Mouse (Mus musculus) common myeloid progenitor, adult 5-6 weeks (primary cell): ENCODE data around the gene Npl. TPM values are rescaled to one million over a fixed set of nuclear protein-coding genes. Genes with fewer than 3 reads are reported as not detected.
"Not testable (repeated sequence)": the region's sequence is repeated elsewhere in the genome, so short reads cannot be mapped to it uniquely, and the experiment has no call there.

Experiments used
- ATAC-seq: replicated peaks from 2 replicates; pipeline ENCODE4 v1.8.0; 2016; ENCODE audit warnings: low read depth, mild to moderate bottlenecking, moderate TSS enrichment, inconsistent platforms; ENCODE audit not compliant: poor library complexity, severe bottlenecking
- total RNA-seq: library from RNA; stranded (forward); fragments of 200-1000, 187-1606 nt; gene quantifications from 2 replicates; pipeline ENCODE4 v1.2.3, GENCODE M21; 2017

Gene Npl
- total RNA-seq, 1 experiment from 2014 or later = 12.2 TPM

DNA sequence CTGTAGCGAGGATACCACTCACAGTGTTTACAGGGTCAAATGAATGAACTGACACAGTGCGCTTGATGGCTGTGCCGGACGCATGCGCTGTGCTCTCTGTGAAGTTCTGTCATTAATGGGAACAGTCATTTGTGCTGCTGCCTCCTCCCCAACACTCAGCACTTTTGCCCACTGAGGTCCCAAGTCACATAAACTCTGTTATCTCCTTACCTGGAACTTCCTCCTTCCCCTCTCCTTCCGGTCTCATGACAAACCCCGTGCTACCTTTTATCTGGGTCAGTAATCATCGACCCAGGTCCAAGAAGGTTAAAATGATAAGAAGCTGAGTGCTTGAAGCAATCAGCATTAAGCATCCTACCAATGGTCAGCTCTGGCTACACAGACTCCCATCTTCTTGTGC lies 2.3 kb downstream of the Npl start:
- peak; percentile 30; the same call in 1 of the 2 replicates for ATAC-seq

DNA sequence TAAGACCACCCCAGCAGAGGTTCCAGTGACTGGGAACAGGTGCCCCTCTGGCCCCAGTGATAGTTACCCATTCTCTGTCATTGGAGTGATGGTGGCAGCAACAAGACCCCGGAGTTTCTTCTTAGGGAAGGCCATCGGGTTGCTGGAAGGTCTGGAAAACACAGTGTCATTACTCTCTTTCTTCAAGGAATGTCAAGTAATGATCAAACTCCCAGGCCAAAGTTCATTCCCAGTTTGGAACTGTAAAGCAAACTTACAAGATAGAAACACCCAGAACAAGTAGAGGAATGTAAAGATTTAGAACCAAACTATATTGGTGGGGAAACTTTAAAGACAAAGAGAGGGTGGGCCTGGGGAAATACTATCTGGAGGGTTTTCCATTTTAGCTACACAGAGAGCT lies 4.6 kb downstream of the Npl start:
- ATAC-seq = no peak

DNA sequence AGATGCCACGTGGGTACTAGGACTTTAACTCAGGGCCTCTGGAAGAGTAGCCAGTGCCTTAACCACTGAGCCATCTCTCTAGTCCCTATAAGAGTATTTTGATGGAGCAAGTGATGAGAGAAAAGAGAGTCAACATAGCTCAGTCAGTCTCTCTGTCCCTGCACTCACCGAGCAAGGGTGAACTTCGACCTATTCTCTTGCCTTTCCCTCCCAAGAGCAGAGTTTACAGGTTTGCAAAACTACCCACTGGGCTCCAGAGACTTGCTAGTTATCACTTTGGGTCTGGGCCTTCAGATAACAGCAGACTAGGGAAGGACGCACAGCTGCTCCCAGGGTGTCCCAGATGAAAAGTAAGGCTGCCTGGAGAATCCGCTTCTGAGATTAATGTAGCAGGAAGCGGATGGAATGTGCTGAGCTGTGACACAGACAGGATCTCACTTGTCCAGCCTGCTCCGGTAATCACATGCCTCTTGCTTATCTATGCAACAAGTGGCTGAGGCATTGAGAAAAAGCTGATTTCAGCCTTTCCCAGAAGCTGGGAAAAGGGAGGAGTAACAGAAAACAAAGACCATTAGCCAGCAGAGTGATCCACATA lies 7.0 kb downstream of the Npl start:
- no peak for ATAC-seq

- ATAC-seq = no peak
Measured at GRCm38 (mm10) chr1:153540753-153541152, 9.1 kb downstream of the Npl start.

GRCm38 (mm10) chr1:153539739-153540333 lies 10.0 kb downstream of the Npl start:
- ATAC-seq = no peak

DNA sequence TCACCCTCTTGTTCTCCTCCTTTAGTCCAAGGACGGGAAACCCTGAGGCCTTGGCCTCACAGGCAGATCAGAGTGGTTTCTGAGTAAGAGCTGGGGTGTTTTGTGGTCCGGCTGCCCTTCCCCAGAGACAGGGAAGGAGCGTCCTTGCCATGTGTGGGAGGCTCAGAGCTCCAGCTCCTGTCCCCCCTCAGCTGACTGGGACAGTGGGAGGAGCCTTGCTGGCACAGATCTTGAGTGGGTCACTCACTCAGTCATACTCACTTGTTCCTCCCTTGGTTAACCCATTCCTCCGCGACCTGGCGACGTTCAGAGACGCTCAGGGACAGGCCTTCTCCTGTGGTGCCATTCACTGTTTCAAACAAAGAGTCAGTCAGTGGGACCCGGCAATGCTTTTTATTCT lies 14.2 kb downstream of the Npl start:
- no peak for ATAC-seq

GRCm38 (mm10) chr1:153532896-153533295 lies 16.9 kb downstream of the Npl start:
- ATAC-seq = not testable (repeated sequence)

- ATAC-seq = peak; percentile 96
Measured at GRCm38 (mm10) chr1:153532234-153532841, 17.5 kb downstream of the Npl start.

GRCm38 (mm10) chr1:153531677-153532233 lies 18.1 kb downstream of the Npl start:
- peak; percentile 39; the same call in 1 of the 2 replicates for ATAC-seq

DNA sequence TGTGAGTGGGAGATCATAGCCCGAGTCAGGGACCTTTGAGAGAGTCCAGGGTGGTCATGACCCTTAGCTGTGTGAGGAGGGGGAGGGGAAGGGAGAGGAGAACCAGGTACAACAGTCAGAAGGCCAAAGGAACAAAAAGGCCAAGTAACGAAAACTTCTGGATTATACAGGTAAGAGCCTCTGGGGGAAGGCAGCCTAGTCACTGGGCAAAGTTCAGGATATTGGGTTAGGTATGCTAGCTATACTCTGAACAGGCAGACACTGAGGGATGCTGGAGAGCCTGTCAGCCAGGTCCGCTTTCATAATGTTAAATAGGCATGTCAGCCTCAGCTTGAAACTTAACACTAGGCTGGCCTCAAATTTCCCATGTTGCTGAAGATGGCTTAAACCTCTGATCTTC lies 27.7 kb downstream of the Npl start:
- ATAC-seq = no peak

DNA sequence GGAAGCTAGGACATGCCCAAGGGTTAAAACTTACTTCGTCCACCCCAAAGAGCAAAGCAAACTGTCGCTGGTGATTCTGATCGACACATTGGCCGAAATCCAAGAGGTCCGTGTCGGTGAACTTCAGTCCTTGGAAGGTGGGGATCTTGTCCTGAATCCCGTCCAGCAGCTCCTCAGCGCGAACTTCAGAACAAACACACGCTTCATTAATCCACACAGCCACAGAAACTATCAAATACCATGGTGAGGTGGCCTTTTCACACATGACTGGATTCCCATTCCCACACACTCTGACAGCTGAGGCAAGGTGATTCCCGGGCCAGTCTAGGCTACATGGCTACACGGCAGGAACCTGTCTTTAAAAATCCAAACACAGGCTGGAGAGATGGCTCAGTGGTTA lies 34.5 kb downstream of the Npl start:
- no peak for ATAC-seq

- peak; percentile 52; the same call in 1 of the 2 replicates for ATAC-seq
Measured at GRCm38 (mm10) chr1:153510330-153511009, 39.4 kb downstream of the Npl start.

- not testable (repeated sequence) for ATAC-seq
Measured at GRCm38 (mm10) chr1:153509569-153509968, 40.3 kb downstream of the Npl start.

DNA sequence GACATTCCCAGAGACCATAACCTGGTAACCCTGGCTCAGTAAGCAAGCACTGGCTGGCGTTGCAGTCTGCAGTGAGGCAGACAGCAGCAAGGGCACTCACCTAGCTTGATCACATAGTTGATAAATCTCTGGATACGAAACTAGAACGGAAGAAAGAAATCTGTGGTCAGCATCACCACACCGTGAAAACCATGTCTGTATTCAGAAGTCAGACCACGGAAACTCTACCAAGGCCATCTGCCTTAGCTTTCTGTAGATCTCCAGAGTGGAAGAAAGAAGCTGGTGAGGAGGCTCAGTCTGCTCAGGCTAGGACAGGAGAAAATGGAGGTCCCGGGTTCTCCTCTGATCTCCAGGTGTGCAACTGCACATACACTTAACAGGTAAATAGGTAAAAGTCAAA lies 40.8 kb downstream of the Npl start:
- no peak for ATAC-seq

- no peak for ATAC-seq
Measured at GRCm38 (mm10) chr1:153506266-153506665, 43.6 kb downstream of the Npl start.

- 0 out of 2 replicates have a peak, but pooled peaks have one; percentile 36 for ATAC-seq
Measured at GRCm38 (mm10) chr1:153501644-153502321, 48.1 kb downstream of the Npl start.

DNA sequence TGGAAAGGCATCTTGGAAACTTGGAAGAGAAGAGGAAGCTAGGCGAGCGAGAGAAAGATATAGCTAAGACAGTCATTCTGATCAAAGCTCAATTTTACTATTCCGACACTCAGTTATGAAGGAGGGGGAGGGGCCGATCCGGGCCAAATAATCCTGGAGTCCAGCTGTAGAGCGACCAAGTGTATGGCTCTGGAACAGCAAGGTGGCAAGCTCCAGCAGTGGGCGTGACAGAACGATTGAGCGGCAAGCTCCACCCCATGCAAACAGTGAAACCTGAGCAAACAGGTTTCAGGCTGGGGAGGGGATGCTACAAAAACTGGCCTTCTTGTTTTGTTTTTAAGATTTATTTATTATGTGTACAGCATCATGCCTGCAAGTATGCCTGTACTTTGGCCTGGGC lies 49.8 kb downstream of the Npl start:
- ATAC-seq = no peak

GRCm38 (mm10) chr1:153496030-153496429 lies 53.8 kb downstream of the Npl start:
- ATAC-seq = no peak

DNA sequence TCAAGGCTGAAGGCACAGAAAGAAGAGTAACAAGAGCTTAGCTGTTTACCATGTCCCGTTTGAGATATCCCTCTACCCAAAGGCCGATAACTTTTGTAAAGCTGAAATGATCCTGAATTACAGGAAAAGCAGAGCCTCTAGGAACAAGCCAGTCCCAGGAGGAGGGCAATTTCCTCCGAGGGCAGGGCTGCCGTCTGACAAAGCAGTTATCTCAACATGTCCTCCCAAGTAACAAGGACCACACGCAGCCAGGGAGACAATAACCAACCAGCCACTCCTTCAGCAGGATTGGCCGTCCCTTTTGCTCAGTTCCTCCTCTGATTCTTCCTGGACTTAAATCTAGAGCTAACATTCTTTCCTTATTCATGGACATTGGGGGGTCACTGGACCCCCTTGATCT lies 55.9 kb downstream of the Npl start:
- ATAC-seq = no peak

GRCm38 (mm10) chr1:153493338-153493737 lies 56.5 kb downstream of the Npl start:
- ATAC-seq = no peak
